Mouse (Mus musculus) kidney, adult 2 months (tissue): ENCODE measurements around the gene Acap1. TPM values are rescaled to one million over a fixed set of nuclear protein-coding genes. Genes with fewer than 3 reads are reported as not detected.

Source experiments
- DNase-seq: peaks from one replicate; pipeline ENCODE4 v3.0.0; 2021
- H3K27ac ChIP-seq: fragments of 200-500 bp; 2 replicates; pipeline ENCODE4 v1.5.1; 2012; ENCODE audit warnings: low read depth, low read length, control low read depth, inconsistent platforms; ENCODE audit not compliant: insufficient read depth
- H3K27me3 ChIP-seq: fragments of 200-500 bp; replicated peaks from 2 replicates; pipeline ENCODE4 v1.6.1; 2012; ENCODE audit warnings: mild to moderate bottlenecking, moderate library complexity, low read length, inconsistent platforms; ENCODE audit not compliant: control insufficient read depth, insufficient read depth
- H3K36me3 ChIP-seq: fragments of 200-500 bp; 2 replicates; pipeline ENCODE4 v1.6.1; 2012; ENCODE audit warnings: mild to moderate bottlenecking, moderate library complexity, low read length, inconsistent platforms; ENCODE audit not compliant: control insufficient read depth, insufficient read depth
- H3K4me1 ChIP-seq: fragments of 200-500 bp; 2 replicates; pipeline ENCODE4 v1.6.1; 2011; ENCODE audit warnings: low read length; ENCODE audit not compliant: control insufficient read depth, insufficient read depth
- H3K4me3 ChIP-seq: fragments of 200-500 bp; 2 replicates; pipeline ENCODE4 v1.5.1; 2011; ENCODE audit warnings: mild to moderate bottlenecking, low read depth, low read length, control low read depth; ENCODE audit not compliant: insufficient read depth
- CTCF ChIP-seq: fragments of 200-500 bp; conservative IDR thresholded peaks from 2 replicates; pipeline ENCODE4 v1.5.1; 2011; ENCODE audit warnings: low read depth, mild to moderate bottlenecking, control low read depth, low read length, moderate library complexity, mixed read lengths; ENCODE audit not compliant: insufficient read depth, insufficient read length
- POLR2A ChIP-seq: fragments of 200-500 bp; IDR thresholded peaks from one replicate; pipeline ENCODE4 v1.6.1; 2011; ENCODE audit warnings: low read depth, low read length, control low read depth
- whole genome bisulfite sequencing: fragments of 180-500 bp; shearing (Covaris S2); methylation state at CpG from one replicate; pipeline ENCODE4 v1.1.7; 2018; 5-methylcytosine and 5-hydroxymethylcytosine counted together
- polyA plus RNA-seq: library from polyadenylated mRNA; depleted of rRNA; stranded (reverse); fragments of >200 nt; gene quantifications from 2 replicates; pipeline ENCODE4 v1.2.3, GENCODE M21; 2012

Acap1 gene
- polyA plus RNA-seq, 1 experiment = 6.1 TPM

DNA sequence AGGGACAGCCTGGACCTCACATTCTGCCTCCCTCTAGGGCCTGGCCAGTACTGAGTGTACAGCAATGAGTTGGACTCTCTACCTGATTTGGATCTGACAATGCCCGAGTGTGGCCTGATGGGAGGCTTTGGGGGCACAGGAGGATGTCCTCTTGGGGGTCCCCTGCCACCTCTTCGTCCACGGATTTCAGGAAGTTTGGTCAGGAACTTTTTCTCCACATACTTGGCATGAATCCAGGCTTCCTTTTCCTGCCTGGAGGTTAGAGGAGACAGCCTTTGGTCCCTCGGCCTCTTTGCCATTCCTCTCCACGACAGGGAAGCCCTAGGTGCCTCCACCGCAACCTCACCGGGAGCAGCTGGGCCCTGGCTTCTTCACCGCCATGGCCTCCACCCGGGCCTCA lies 11.1 kb downstream of the Acap1 start:
- no peaks in the 10 kb centered on the region for H3K36me3 ChIP-seq
- TF ChIP-seq CTCF = no peak
- TF ChIP-seq POLR2A = no peak
- H3K27me3 ChIP-seq = no peaks in the 10 kb centered on the region
- peak overlapping the region; percentile 48 for H3K27ac ChIP-seq
- peak overlapping the region; percentile 21; the same call in 1 of the 2 replicates for H3K4me3 ChIP-seq
- 39% methylated on average over 9 of the region's 9 CpGs for WGBS
- DNase-seq = peak; percentile 62
- H3K4me1 ChIP-seq = peaks cover 11% of the 10 kb centered on the region; the same call in 1 of the 2 replicates

DNA sequence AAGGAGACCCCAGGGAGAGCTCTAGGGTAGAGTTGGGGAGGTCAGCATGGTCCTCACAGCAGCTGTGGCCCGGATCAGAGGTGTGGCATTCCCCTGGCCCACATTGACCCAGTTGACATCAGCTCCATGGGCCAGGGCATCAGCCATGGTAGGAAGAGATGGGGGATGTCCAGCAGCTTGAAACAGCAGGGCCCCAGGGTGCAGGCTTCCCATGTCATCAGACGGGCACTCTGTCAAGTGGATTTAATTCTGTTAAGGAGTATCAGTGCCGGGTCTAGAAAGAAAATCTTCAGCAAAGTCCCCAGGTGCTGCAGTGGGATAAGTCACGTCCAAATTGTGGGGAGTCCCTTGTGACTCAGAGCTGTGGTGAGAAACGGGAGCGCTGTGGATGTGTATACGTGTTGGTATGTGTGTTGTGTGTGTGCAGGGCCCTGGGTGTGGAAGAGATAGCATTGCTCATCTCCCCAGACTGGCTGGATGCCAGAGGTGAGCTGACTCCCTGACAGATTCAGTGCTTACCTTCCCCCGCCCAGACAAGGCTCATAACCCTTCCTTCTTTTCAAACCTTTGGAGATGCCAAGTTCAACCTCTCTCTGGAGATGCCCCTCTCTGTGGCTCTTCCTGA lies 11.7 kb downstream of the Acap1 start:
- Histone ChIP-seq H3K27ac (peak overlapping the region; percentile 48; the same call in 1 of the 2 replicates), H3K27me3 (no peaks in the 10 kb centered on the region), H3K4me3 (no peak overlapping the region), H3K36me3 (no peaks in the 10 kb centered on the region), H3K4me1 (peaks cover 12% of the 10 kb centered on the region; the same call in 1 of the 2 replicates)
- WGBS = 84% methylated on average over 8 of the region's 8 CpGs
- no peak for TF ChIP-seq POLR2A
- no peak for DNase-seq

DNA sequence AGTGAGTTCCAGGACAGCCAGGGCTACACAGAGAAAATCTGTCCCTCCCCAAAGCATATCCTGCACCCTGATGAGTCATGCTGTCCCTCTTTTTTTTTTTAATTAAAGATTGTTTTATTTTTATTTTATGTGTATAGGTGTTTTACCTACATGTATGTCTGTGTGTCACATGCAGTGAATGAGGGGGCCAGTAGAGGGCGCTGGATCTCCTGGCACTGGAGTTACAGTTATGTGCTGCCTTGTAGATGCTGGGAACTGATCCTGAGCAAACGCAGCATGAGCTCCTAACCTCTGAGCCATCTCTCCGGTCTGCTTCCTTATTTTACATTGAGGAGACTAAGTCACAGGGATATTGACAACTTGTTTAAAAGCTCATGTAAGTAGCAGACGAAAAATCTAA lies 12.3 kb downstream of the Acap1 start:
- H3K27me3 ChIP-seq = no peaks in the 10 kb centered on the region
- peak; percentile 50 for TF ChIP-seq CTCF
- TF ChIP-seq POLR2A = no peak
- H3K4me1 ChIP-seq = peaks cover 14% of the 10 kb centered on the region; the same call in 1 of the 2 replicates
- no peak overlapping the region for H3K4me3 ChIP-seq
- peak; percentile 48 for DNase-seq
- 73% methylated on average over 4 of the region's 4 CpGs for WGBS
- no peaks in the 10 kb centered on the region for H3K36me3 ChIP-seq
- no peak overlapping the region for H3K27ac ChIP-seq

DNA sequence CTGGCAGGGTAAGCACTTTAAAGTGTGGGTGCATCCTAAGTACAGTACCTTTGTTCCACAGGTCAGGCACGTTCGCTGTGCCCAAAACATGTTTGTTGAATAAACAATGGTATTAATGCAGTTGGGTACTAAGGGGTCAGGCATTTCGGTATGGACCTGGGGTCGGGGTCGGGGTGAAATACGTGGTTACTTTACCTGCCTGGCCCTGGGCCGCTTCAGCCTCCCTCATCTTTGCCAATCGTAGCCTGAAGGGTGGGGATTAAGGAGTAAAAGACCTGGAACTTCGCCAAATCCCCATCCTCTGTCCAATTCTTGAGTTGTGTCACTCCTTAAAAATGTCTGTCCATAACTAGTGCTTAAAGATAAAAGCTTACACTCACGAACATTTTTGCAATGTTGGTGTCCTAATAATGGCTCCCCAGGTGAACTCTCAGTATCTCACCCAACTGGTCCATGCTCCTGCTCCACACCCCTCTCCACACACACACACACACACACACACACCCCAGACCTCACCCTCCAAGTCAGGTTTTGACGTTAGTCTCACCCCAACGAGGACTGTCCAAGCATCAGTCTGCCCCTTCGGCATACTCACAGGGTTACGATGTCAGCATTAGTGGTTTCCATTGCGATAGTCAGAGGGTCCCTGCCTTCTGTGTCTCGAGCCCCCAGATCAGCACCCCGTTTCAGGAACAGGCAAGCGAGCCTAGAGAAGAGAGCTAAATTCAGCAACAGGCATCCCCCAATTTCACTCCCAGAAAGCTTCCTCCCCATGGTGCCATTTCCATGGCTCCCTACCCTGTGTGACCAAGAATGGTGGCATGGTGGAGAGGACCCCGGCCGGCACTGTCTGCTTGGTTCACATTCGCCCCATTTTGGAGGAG lies 13.3 kb downstream of the Acap1 start:
- TF ChIP-seq POLR2A (no peak), CTCF (no peak)
- Histone ChIP-seq H3K36me3 (no peaks in the 10 kb centered on the region), H3K27me3 (no peaks in the 10 kb centered on the region), H3K4me3 (peak overlapping the region; percentile 73), H3K4me1 (peaks cover 14% of the 10 kb centered on the region; the same call in 1 of the 2 replicates), H3K27ac (peak overlapping the region; percentile 91)
- DNase-seq = no peak
- 59% methylated on average over 21 of the region's 21 CpGs for WGBS

DNA sequence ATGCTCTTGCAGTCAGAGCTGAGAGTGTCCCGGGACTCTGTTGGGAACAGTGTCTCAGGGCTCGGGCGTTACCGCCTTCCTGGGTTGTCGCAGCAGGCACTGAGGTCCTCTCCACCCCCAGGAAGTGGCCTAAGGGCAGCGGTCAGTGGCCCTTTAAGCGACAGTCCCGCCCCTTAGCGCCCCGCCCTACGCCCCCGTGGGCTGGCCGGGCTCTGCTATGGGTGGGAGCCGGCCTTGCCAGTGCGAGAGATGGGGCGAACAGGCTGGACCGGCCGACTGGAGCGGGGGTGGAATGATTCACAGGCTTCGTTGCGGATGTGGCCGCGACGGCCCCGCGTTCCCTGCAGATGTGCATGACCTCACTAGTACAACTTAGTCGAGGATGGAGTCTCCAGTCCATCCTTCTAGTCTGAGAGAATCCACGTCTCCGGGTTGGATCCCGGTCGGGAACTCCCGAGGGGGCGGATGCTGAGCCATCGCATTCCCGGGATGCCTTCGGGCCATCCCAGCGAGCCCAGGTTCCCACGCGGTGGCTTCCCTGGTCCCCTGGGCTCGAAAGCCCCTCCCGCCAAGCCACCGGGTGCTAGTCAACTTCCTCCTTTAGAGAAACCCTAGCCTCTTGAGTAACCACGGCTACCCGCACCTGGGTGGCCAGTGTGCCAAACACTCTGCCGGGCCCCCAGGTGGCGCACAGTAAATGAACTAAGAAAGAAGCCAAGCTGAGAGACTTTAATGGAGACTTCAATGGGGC lies 14.3 kb downstream of the Acap1 start, which contains the start of gene Kctd11:
Kctd11 (minus strand) TSS at position 554 of the 751 bp plus-strand sequence.
- Histone ChIP-seq H3K36me3 (no peaks in the 10 kb centered on the region), H3K27ac (peak within 1 kb of the TSS; percentile 92), H3K27me3 (no peaks in the 10 kb centered on the region), H3K4me3 (peak within 1 kb of the TSS; percentile 73), H3K4me1 (peaks cover 14% of the 10 kb centered on the region; the same call in 1 of the 2 replicates)
- WGBS = under 1% methylated on average over 46 of the region's 46 CpGs
- DNase-seq = peak; percentile 96
- TF ChIP-seq CTCF = peak; percentile 29; the same call in 1 of the 2 replicates
- peak; percentile 56 for TF ChIP-seq POLR2A

DNA sequence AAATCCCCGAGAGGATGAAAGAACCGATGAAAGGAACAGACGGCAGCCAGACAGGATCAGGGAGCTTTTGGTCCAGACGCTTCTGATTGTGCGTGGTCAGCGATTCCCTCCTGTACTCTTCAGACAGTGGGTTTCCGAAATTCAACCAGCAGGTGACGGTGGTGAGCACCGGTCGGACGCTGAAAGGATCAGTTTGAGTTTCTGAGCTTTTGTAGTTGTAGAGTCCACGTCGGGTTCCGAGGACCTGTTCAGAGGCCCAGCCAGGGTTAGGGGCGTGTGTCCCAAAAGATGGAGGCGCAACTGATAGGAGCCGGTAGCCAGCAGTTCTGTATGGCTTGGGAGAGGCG lies 14.9 kb downstream of the Acap1 start:
- Histone ChIP-seq H3K4me3 (peak overlapping the region; percentile 73), H3K4me1 (peaks cover 14% of the 10 kb centered on the region; the same call in 1 of the 2 replicates), H3K27ac (peak overlapping the region; percentile 92), H3K27me3 (no peaks in the 10 kb centered on the region), H3K36me3 (no peaks in the 10 kb centered on the region)
- peak; percentile 89 for DNase-seq
- under 1% methylated on average over 18 of the region's 18 CpGs for WGBS
- TF ChIP-seq CTCF (peak; percentile 78), POLR2A (no peak)

DNA sequence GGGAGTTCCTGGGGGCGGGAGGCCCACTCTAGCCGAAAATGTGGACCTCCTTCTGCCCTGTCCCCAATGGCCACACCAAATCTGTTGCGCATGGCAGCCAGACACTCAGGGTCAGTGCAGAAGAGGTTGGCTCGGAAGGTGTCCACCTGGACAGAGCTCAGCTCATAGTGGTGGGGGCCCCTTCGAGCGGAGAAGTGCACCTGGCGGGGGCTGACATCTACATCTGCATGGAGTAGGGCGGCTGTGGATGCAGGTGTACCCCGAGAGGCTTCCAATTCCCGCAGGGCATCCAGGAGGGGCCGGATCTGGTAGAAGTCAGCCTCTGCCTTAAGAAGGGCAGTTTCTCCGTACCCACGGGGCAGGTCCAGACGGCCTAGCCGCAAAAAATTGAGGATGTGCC lies 15.6 kb downstream of the Acap1 start:
- H3K36me3 ChIP-seq = no peaks in the 10 kb centered on the region
- H3K4me3 ChIP-seq = peak overlapping the region; percentile 73
- H3K4me1 ChIP-seq = peaks cover 14% of the 10 kb centered on the region; the same call in 1 of the 2 replicates
- peak overlapping the region; percentile 36; the same call in 1 of the 2 replicates for H3K27ac ChIP-seq
- TF ChIP-seq CTCF (no peak), POLR2A (no peak)
- 53% methylated on average over 15 of the region's 15 CpGs for WGBS
- H3K27me3 ChIP-seq = no peaks in the 10 kb centered on the region
- no peak for DNase-seq
